ENCODE assay signal across 9 mouse cellular contexts in genomic region chr5:147757832-147758587, GRCm38 (mm10). TPM values are rescaled to one million over a fixed set of nuclear protein-coding genes. Genes with fewer than 3 reads are reported as not detected.
A peak's percentile ranks its signal among the peaks of the same experiment; 100 is the strongest.
DNase-seq lines count a peak whose midpoint lies in the region; ATAC-seq lines count a peak whose summit lies in the region.
"Had no signal": no experiment of that assay in that cellular context is flagged by ENCODE, and none has a peak within 500 bp of the region (broad histone marks: within the 10 kb centered on the region; RNA-seq: fewer than 3 reads in every experiment).

No protein-coding gene starts in this region.

- 60% methylated on average over 12 of the region's 12 CpGs for WGBS in neural tube, embryonic 11.5 days
- WGBS in liver, embryonic 12.5 days (ENCODE audit: insufficient replicate concordance), result 19% methylated on average over 12 of the region's 12 CpGs
- WGBS in stomach, embryonic 14.5 days, result 53% methylated on average over 12 of the region's 12 CpGs

- H3K27me3 ChIP-seq in neural tube, embryonic 11.5 days (ENCODE audit: control insufficient read depth, insufficient read depth, low read length), result peaks cover 5% of the 10 kb centered on the region
- peaks cover 17% of the 10 kb centered on the region for H3K27me3 ChIP-seq in liver, embryonic 12.5 days (replicated peaks)
- no peaks in the 10 kb centered on the region for H3K27me3 ChIP-seq in stomach, embryonic 14.5 days (ENCODE audit: control insufficient read depth, insufficient read depth, low read length)

- DNase-seq in neural tube, embryonic 11.5 days (ENCODE audit: low spot score), result no peak
- no peak for DNase-seq in neural tube, embryonic 10.5 days (ENCODE audit: extremely low spot score, low spot score)
- peak; percentile 30 for DNase-seq in c-Kit-positive CD71-positive TER-119-positive erythroid progenitor cells, embryonic 14.5 days (ENCODE audit: low spot score)
- no peak for DNase-seq in cerebellum, adult 11 months
- no peak for DNase-seq in yolk sac, embryonic 10.5 days (ENCODE audit: low spot score)

- H3K36me3 ChIP-seq in neural tube, embryonic 11.5 days (ENCODE audit: control insufficient read depth, insufficient read depth, low read length), result no peaks in the 10 kb centered on the region
- no peaks in the 10 kb centered on the region for H3K36me3 ChIP-seq in liver, embryonic 12.5 days
- H3K36me3 ChIP-seq in stomach, embryonic 14.5 days (ENCODE audit: control insufficient read depth, insufficient read depth, low read length), result no peaks in the 10 kb centered on the region
- H3K36me3 ChIP-seq: embryonic facial prominence, embryonic 12.5 days had no signal

- H3K9ac ChIP-seq in neural tube, embryonic 11.5 days (ENCODE audit: low read length), result no peak overlapping the region
- H3K9ac ChIP-seq in liver, embryonic 12.5 days, result no peak overlapping the region
- no peak overlapping the region for H3K9ac ChIP-seq in stomach, embryonic 14.5 days (replicated peaks; ENCODE audit: low read depth, low read length)
- H3K9ac ChIP-seq: embryonic facial prominence, embryonic 12.5 days had no signal

- no peak overlapping the region for H3K27ac ChIP-seq in neural tube, embryonic 11.5 days (ENCODE audit: low read depth, low read length)
- no peak overlapping the region for H3K27ac ChIP-seq in liver, embryonic 12.5 days
- no peak overlapping the region for H3K27ac ChIP-seq in stomach, embryonic 14.5 days (ENCODE audit: low read length)
- H3K27ac ChIP-seq: embryonic facial prominence, embryonic 12.5 days had no signal

- no peak overlapping the region for H3K4me3 ChIP-seq in neural tube, embryonic 11.5 days (ENCODE audit: low read depth, low read length)
- peak overlapping the region; percentile 37 for H3K4me3 ChIP-seq in liver, embryonic 12.5 days
- H3K4me3 ChIP-seq in stomach, embryonic 14.5 days (ENCODE audit: low read depth, low read length), result no peak overlapping the region
- H3K4me3 ChIP-seq: embryonic facial prominence, embryonic 12.5 days had no signal

- no peaks in the 10 kb centered on the region for H3K9me3 ChIP-seq in neural tube, embryonic 11.5 days (ENCODE audit: control insufficient read depth, low read length)
- 0 out of 2 replicates have a peak, but pooled peaks cover 4% of the 10 kb centered on the region for H3K9me3 ChIP-seq in liver, embryonic 12.5 days (replicated peaks)
- no peaks in the 10 kb centered on the region for H3K9me3 ChIP-seq in stomach, embryonic 14.5 days (ENCODE audit: control insufficient read depth, low read depth, low read length)

- H3K4me1 ChIP-seq in neural tube, embryonic 11.5 days (ENCODE audit: control insufficient read depth, insufficient read depth, low read length), result 0 out of 2 replicates have a peak, but pooled peaks cover 2% of the 10 kb centered on the region
- H3K4me1 ChIP-seq in liver, embryonic 12.5 days, result peaks cover 37% of the 10 kb centered on the region
- peaks cover 4% of the 10 kb centered on the region; the same call in 1 of the 2 replicates for H3K4me1 ChIP-seq in stomach, embryonic 14.5 days (ENCODE audit: control insufficient read depth, insufficient read depth, low read length)

- H3K4me2 ChIP-seq in neural tube, embryonic 11.5 days (ENCODE audit: low read depth), result 0 out of 2 replicates have a peak overlapping the region, but pooled peaks have one; percentile 7
- peak overlapping the region; percentile 66 for H3K4me2 ChIP-seq in liver, embryonic 12.5 days
- peak overlapping the region; percentile 6; the same call in 1 of the 2 replicates for H3K4me2 ChIP-seq in stomach, embryonic 14.5 days (replicated peaks; ENCODE audit: low read depth, low read length)
- H3K4me2 ChIP-seq: embryonic facial prominence, embryonic 12.5 days had no signal

- no peak for ATAC-seq in neural tube, embryonic 11.5 days (ENCODE audit: insufficient read depth, low FRiP score, low TSS enrichment)
- peak; percentile 70 to 89 for ATAC-seq in hematopoietic stem cell, adult 5-6 weeks (replicated peaks in 1 of 2; ENCODE audit: insufficient read depth in 1 of 2, low FRiP score in 2 of 2, low TSS enrichment in 1 of 2, low read depth in 1 of 2, poor library complexity in 2 of 2, severe bottlenecking in 2 of 2)
- peak; percentile 48; the same call in 1 of the 2 replicates for ATAC-seq in liver, embryonic 12.5 days
- no peak for ATAC-seq in stomach, embryonic 14.5 days (ENCODE audit: insufficient number of reproducible peaks, insufficient read depth, low FRiP score, low read depth)

RNA-seq across cellular contexts. Expression of gene Flt1, which starts 32.2 kb away (rescaled TPM):
- 13.1 and 13.9 TPM in 2 replicates for polyA plus RNA-seq in neural tube, embryonic 11.5 days (2014; fragmentation: Nextera tagmentation; extraction: Ambion mirVana)
- 0.05 and 0.44 TPM in 2 replicates for total RNA-seq in hematopoietic stem cell, adult 5-6 weeks (2017)
- polyA plus RNA-seq in liver, embryonic 12.5 days (2016; fragmentation: Nextera tagmentation; extraction: Ambion mirVana), result 7.6 and 8.0 TPM in 2 replicates
- 11.5 and 13.0 TPM in 2 replicates for polyA plus RNA-seq in stomach, embryonic 14.5 days (2014; fragmentation: Nextera tagmentation; extraction: Ambion mirVana)

Comparison
In these comparisons a context has a peak if more than half of its experiments do, and no peak if none do; other contexts are left out.
1. ATAC-seq: peak in hematopoietic stem cell, adult 5-6 weeks (2 of 2) and liver, embryonic 12.5 days (single experiment); none in neural tube, embryonic 11.5 days (single experiment) and stomach, embryonic 14.5 days (single experiment).
2. H3K4me2 ChIP-seq: peak in every context shown above with its lines; median percentile 66 in liver, embryonic 12.5 days; 7 in neural tube, embryonic 11.5 days; 6 in stomach, embryonic 14.5 days.